Mouse (Mus musculus): ENCODE results near the gene Fchsd2.

The Fchsd2 gene

DNA sequence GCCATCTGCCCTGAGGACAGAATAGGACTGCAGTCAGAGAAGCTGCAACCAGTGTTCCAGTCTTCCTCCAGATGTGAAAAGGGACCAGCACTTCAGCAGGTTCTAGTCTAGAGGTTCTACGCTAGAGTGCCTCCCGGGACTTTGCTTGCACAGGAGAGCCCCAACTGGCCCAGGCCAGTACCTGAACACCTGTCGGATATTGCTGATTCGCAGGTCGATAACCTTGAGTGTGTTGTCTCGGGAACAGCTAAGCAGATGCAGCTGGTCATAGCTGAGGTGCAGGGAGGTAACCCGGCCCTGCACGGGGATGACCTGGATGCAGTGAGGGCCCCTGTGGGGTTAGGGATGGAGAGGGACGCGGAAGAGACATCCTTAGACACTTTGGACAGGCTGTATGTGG lies 197.7 kb downstream of the Fchsd2 start:
- no peak for DNase-seq (ENCODE audit: low spot score in 2 of 2)

DNA sequence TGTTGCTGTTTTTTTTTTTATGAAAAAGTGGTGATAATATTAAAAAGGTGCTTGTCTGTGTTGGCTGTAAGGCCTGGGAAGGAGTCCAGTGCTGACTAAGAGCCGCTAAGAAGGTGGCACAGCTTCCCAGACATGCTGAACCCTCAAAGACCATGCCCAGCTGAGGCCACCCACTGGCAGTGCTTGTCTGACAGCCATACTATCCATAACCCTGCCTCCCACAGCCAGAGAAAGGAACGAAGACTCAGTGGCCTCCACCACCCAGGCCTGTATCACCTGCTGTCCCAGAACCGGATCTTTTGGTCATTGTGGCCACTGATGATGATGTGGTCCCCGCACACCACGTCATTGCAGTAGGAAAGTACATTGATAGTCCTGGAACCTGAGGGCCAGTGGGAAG lies 198.5 kb downstream of the Fchsd2 start:
- no peak for DNase-seq (ENCODE audit: low spot score in 2 of 2)

DNA sequence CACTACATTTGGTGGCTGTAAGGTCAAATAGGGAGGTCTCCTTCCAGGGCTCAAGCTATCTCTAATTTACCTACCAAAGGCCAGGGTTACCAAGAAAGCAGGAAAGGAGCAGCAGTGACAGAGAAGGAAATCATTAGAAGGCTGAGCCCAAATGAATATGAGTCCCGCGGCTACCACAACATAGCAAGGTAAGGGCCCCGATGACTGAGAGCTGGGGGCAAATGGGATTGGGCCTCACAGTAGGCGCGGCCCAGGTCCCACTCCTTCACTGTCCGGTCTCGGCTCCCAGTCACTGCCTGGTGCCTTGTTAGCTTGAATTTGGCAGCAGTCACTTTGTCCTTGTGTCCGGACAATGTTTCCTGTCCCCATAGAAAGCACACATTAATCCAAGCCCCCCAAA lies 199.0 kb downstream of the Fchsd2 start:
- DNase-seq (ENCODE audit: low spot score in 2 of 2), result no peak

GRCm38 (mm10) chr7:101292086-101292485 lies 199.4 kb downstream of the Fchsd2 start:
- no peak for DNase-seq (ENCODE audit: low spot score in 2 of 2)

DNA sequence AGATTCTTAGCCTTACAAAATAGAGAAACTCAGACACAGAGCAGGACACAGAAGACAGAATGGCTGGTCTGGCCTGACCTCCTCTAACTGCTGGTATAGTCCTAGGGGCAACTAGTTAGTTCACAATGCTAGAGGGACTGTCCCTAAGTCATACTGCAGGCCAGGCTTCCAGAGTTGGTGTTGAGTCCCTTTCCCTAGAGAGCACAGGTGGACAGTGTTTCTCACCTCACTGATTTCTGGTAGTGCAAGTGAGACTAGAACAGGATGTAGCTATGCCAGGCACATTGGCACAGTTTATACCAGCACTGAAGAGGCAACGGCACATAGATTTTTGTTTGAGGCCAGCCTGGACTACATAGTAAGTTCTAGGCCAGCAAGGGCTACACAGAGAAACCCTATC lies 200.0 kb downstream of the Fchsd2 start:
- DNase-seq (ENCODE audit: low spot score in 2 of 2), result no peak

DNA sequence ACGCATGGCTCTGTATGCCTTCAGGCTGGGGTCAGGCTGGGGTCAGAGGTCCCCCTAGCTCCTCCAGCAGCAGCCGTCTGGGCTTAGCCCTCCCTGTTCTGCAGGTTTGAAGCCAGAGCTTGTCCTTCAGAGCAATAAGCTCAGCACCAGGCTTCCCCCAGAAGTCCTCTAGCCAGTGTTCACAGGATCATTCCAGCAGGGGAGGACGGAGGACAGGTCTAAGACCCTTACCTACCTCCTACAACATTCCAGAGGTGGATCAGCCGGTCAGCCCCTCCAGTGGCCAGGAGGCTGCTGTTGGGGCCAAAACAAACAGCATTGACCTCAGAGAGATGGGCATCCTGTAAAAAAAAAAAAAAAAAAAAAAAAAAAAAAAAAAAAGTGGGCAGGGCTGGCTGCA lies 200.5 kb downstream of the Fchsd2 start:
- no peak for DNase-seq (ENCODE audit: low spot score in 2 of 2)

- DNase-seq (ENCODE audit: low spot score in 2 of 2), result no peak
Observed at GRCm38 (mm10) chr7:101293611-101294010, 200.9 kb downstream of the Fchsd2 start.

GRCm38 (mm10) chr7:101295438-101295837 lies 202.8 kb downstream of the Fchsd2 start:
- no peak for DNase-seq (ENCODE audit: low spot score in 2 of 2)

DNA sequence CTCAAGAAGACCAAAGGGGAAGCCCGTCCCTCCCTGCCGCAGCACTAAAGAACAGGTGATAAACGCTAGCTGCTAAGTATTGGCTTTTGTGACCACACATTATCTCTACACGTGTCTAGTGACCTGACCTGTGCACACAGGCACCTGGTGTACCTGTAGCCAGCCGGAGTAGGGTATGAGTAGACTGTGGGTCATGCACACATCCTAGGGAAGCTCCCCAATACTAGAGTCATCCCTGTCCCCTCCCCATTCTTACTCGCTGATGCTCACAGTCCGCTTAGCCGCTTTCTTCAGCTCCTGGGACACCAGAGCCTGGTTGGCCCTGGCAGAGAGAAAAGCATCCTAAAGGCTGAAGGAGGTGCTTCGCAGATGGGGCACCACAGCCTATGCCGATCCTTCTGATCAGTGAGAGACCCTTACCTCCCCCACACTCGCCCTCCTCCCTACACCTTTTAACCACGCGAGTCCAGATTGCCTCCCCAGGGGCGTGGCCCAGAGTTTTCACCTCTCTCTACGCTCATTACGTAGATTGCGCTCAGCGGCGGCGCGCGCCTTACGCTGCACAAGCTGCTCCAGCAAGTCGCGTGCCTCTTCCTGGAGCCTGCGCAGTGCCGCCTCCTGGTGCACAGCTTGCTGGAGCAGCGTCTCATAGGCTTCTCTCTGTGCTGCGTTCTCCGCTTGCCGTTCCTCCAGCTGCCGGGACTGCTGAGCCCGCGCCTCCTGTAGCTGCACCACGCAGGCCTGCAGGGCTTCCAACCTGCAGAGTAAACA lies 203.8 kb downstream of the Fchsd2 start:
- peak; percentile 83 to 84 for DNase-seq (ENCODE audit: low spot score in 2 of 2)

- no peak for DNase-seq (ENCODE audit: low spot score in 2 of 2)
Observed at GRCm38 (mm10) chr7:101297023-101297405, 204.4 kb downstream of the Fchsd2 start.

DNA sequence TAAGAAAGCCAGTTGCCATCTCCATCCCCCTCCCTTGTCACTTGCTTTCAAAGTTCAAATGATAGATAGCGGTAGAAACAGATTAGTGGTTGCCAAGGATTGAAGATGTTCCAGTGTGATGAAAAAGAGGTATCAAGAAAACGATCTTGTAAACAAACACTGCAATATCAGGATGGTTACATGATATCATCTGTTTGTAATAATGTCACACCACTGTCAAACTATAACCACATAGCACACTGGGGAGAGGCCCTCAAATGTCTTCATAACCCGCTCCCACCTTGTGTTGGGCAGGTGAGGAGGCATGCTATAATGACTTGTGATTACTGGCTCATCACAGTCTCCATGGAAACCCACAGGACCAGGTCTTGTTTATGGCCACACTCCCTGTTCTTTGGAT lies 205.7 kb downstream of the Fchsd2 start:
- DNase-seq (ENCODE audit: low spot score in 2 of 2), result no peak

GRCm38 (mm10) chr7:101301361-101301880 lies 208.8 kb downstream of the Fchsd2 start:
- no peak for DNase-seq (ENCODE audit: low spot score in 2 of 2)

DNA sequence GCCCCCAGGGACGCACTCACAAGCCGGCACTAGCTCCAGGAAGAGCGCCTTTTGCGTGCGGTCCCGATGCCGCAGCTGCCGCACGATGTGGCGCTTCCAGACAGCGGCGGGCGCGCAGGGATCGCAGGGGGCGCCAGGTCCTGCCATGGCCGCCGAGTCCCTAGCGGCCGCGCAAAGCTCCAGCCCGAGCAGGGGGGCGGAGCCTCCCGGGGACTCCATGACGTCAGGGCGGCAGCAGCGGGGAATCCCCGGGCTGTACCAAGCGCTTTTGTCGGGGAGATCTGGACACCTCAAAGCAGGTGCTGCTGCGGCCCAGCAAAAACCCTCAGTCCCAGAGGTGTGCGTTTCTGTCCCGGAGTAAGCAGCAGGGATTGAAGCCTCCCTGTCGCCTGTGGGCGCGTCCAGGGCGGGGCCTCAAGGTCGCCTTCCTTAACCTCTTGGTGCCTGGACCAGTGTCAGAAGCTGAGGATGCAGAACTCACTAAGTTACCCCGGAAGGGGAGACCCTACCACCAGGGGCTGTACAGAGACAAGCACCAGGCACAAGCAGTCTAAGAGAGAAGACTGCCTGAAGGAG lies 209.3 kb downstream of the Fchsd2 start, which contains the start of gene Atg16l2:
Gene Atg16l2 (minus strand): TSS at position 371 of the 576 bp plus-strand sequence.
- peak; percentile 86 to 89 for DNase-seq (ENCODE audit: low spot score in 2 of 2)

DNA sequence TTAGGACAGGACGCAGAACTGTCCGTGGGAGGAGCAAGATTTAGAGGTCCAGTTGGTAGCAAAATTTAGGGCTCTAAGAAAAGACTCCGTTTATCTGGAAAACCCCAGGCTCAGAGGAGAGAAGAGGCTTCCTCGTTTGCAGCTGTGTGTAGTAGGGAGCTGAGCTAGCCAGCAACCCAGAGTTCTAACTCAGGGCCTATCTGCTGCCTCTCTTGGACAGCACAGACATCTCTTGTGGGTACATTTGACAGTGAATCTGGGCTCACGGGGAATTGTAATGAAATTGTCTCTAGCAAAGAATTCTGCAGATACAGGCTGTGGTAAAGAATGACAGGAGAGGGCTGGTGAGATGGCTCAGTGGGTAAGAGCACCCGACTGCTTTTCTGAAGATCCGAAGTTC lies 210.0 kb downstream of the Fchsd2 start:
- DNase-seq (ENCODE audit: low spot score in 2 of 2), result no peak

DNA sequence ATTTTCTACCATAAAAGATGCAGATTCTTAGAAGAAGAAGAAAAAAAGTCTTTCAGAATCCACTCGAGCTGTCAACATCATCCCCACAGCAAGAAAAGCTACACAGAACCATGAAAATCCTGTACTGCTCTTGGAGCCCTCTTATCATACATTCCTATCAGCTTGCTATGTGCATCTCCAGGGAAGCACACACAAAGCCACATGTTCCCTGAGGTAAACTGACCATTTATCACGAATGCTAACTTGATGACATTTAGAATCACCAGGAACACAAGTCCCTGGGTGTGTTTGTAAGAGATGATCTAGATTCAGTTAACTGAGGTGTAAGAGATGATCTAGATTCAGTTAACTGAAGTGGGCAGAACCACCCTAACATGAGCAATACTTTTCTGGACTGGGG lies 214.2 kb downstream of the Fchsd2 start:
- DNase-seq (ENCODE audit: low spot score in 2 of 2), result no peak

- DNase-seq (ENCODE audit: low spot score in 2 of 2), result no peak
Observed at GRCm38 (mm10) chr7:101309985-101310326, 217.3 kb downstream of the Fchsd2 start.

- peak; percentile 96 for DNase-seq (ENCODE audit: low spot score in 2 of 2)
Observed at GRCm38 (mm10) chr7:101310327-101311028, 217.8 kb downstream of the Fchsd2 start.

GRCm38 (mm10) chr7:101311061-101311460 lies 218.4 kb downstream of the Fchsd2 start:
- no peak for DNase-seq (ENCODE audit: low spot score in 2 of 2)

- DNase-seq (ENCODE audit: low spot score in 2 of 2), result no peak
Observed at GRCm38 (mm10) chr7:101313033-101313432, 220.4 kb downstream of the Fchsd2 start.

- no peak for DNase-seq (ENCODE audit: low spot score in 2 of 2)
Observed at GRCm38 (mm10) chr7:101314396-101314795, 221.7 kb downstream of the Fchsd2 start.

- DNase-seq (ENCODE audit: low spot score in 2 of 2), result no peak
Observed at GRCm38 (mm10) chr7:101315699-101316098, 223.0 kb downstream of the Fchsd2 start.

DNA sequence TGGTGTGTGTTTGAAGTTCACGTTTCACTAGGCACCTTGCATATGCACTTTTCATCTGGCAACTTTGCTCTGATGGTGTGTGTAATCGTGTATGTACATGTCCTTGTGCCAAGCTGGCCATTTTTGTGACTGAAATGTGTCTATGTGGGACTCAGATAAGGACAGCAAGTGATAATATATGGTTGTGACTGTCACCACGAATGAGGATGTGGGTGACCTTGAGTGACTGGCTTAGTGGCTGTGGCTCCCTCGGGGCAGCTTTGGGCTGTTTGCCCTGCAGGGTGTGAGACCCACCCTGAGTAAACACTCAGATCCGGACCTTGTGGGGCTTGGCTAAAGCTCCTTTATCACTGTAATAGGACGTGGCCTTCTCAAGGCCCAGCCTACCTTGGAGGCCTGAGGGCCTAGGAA lies 223.9 kb downstream of the Fchsd2 start:
- no peak for DNase-seq (ENCODE audit: low spot score in 2 of 2)

- DNase-seq (ENCODE audit: low spot score in 2 of 2), result no peak
Observed at GRCm38 (mm10) chr7:101317014-101317413, 224.4 kb downstream of the Fchsd2 start, which contains the start of gene Stard10. TSS of gene Stard10 (plus strand) at chr7:101317086.

Measured in frontal cortex, postnatal 14 days (tissue).